Mouse (Mus musculus): Measurements from ENCODE around the gene Ptprk.

- TF ChIP-seq CTCF (IDR thresholded peaks at IDR 0.05; ENCODE audit: low read depth, low read length) (no peak), GATA1 (IDR thresholded peaks at IDR 0.05; ENCODE audit: borderline replicate concordance, low read length) (no peak), POLR2AphosphoS5 (IDR thresholded peaks at IDR 0.05; ENCODE audit: insufficient replicate concordance, low read depth, low read length) (no peak), TAL1 (conservative IDR thresholded peaks at IDR 0.05; ENCODE audit: low read depth, low read length) (no peak), GATA2 (IDR thresholded peaks at IDR 0.05; ENCODE audit: borderline replicate concordance, low read depth, low read length) (no peak)
These were observed 423.2 kb downstream of the Ptprk start for GRCm38 (mm10) chr10:28497791-28498190.
